Mouse (Mus musculus) C2C12 (cell line): ENCODE measurements around the gene Atp6v0e. TPM values are rescaled to one million over a fixed set of nuclear protein-coding genes. Genes with fewer than 3 reads are reported as not detected.

Experiments used
- H3K27me3 ChIP-seq: one replicate; pipeline ENCODE4 v1.6.1; 2011; ENCODE audit not compliant: control insufficient read depth, insufficient read depth, insufficient read length
- H3K36me3 ChIP-seq: one replicate; pipeline ENCODE4 v1.6.1; 2011; ENCODE audit not compliant: control insufficient read depth, insufficient read depth
- H3K4me3 ChIP-seq: one replicate; pipeline ENCODE4 v1.5.1; 2011; ENCODE audit warnings: mild to moderate bottlenecking, control low read depth; ENCODE audit not compliant: poor library complexity, insufficient read depth, severe bottlenecking
- H3K79me2 ChIP-seq: one replicate; pipeline ENCODE4 v1.6.1; 2011; ENCODE audit not compliant: control insufficient read depth, insufficient read depth
- H3K79me3 ChIP-seq: one replicate; pipeline ENCODE4 v1.6.1; 2011; ENCODE audit warnings: low read depth, control low read depth
- H3ac ChIP-seq: one replicate; pipeline ENCODE3; 2011; ENCODE audit warnings: low read depth; ENCODE audit not compliant: control insufficient read depth, insufficient read length
- CEBPB ChIP-seq: IDR thresholded peaks from one replicate; pipeline ENCODE4 v1.6.1; 2011; ENCODE audit warnings: low read depth, mild to moderate bottlenecking, control low read depth, moderate library complexity
- CTCF ChIP-seq: IDR thresholded peaks from one replicate; pipeline ENCODE4 v1.5.1; 2011; ENCODE audit not compliant: control insufficient read depth, insufficient read depth, insufficient read length
- FOSL1 ChIP-seq: IDR thresholded peaks from one replicate; pipeline ENCODE4 v1.8.0; 2011; ENCODE audit warnings: mild to moderate bottlenecking, low read length; ENCODE audit not compliant: poor library complexity, insufficient read depth, severe bottlenecking
- MAX ChIP-seq: IDR thresholded peaks from one replicate; pipeline ENCODE4 v1.6.1; 2011; ENCODE audit warnings: mild to moderate bottlenecking, control low read depth
- MYOD1 ChIP-seq: IDR thresholded peaks from one replicate; pipeline ENCODE4 v1.6.1; 2011; ENCODE audit warnings: low read depth; ENCODE audit not compliant: control insufficient read depth, insufficient read length
- MYOG ChIP-seq: IDR thresholded peaks from one replicate; pipeline ENCODE4 v1.6.1; 2011; ENCODE audit not compliant: control insufficient read depth, insufficient read length; ENCODE audit errors: extremely low read depth
- USF1 ChIP-seq: IDR thresholded peaks from one replicate; pipeline ENCODE4 v1.6.1; 2011; ENCODE audit warnings: low read depth, mild to moderate bottlenecking, control low read depth, moderate library complexity
- polyA plus RNA-seq: library from polyadenylated mRNA; unstranded; fragments of >200 nt; fragmentation: generic; extraction: Trizol; gene quantifications from one replicate; pipeline ENCODE4 v1.2.1, GENCODE M21; 2012; ENCODE audit warnings: missing spikeins

Atp6v0e gene
- polyA plus RNA-seq, 1 experiment = 236 TPM

DNA sequence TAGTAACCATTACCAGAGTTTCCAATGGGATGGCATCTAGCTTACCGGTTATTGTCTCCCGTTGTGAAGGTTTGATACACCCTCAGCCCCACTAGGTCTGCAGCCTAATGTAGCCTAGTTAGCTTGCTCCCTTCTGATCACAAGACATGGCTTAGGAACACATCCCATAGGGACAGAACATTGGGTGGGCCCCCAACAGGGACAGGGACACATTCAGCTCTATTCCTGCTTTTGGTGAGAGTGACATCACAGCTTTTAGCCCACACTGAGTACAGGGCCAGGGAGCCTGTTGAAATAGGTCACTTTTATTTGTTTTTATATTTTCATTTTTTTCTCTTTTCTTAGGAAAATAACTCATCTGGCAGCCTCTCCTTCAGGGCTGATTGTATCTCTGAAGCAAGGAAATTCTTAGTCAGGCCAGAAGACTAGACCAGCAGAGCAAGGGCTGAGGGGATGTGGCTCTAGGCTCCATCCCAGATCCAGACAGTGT, 37.5 kb upstream of the Atp6v0e start:
- H3K27me3 ChIP-seq = no peaks in the 10 kb centered on the region
- no peak overlapping the region for H3ac ChIP-seq
- no peak for TF ChIP-seq CEBPB
- TF ChIP-seq MAX = no peak
- no peak for TF ChIP-seq CTCF
- TF ChIP-seq MYOG = no peak
- TF ChIP-seq MYOD1 = no peak
- no peak for TF ChIP-seq FOSL1
- TF ChIP-seq USF1 = no peak
- H3K79me2 ChIP-seq = no peaks in the 10 kb centered on the region
- H3K79me3 ChIP-seq = no peaks in the 10 kb centered on the region
- no peak overlapping the region for H3K4me3 ChIP-seq
- peaks cover 66% of the 10 kb centered on the region for H3K36me3 ChIP-seq

DNA sequence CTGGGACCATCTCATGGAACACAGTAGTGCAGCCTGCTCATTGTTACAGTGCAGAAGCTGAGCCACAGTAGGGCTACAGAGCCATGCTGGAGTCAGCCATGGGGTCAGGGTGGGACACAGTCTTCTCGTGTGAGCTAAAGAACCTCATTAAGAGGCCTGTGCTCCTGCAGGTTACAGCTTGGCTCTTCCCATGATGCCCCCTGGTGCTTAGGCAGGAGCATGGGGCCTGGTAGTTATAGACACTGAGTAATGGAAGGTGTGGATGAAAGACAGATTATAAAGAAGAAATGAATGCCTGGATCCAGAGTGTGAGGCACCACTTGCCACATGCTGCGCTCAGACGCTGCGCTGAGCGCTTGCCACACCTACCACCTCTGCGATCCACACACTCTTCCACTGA, 34.6 kb upstream of the Atp6v0e start:
- Histone ChIP-seq H3K79me3 (no peaks in the 10 kb centered on the region), H3K79me2 (no peaks in the 10 kb centered on the region), H3K36me3 (peaks cover 62% of the 10 kb centered on the region), H3K4me3 (no peak overlapping the region), H3K27me3 (no peaks in the 10 kb centered on the region), H3ac (no peak overlapping the region)
- TF ChIP-seq MYOD1 (no peak), USF1 (no peak), MYOG (no peak), CTCF (no peak)

DNA sequence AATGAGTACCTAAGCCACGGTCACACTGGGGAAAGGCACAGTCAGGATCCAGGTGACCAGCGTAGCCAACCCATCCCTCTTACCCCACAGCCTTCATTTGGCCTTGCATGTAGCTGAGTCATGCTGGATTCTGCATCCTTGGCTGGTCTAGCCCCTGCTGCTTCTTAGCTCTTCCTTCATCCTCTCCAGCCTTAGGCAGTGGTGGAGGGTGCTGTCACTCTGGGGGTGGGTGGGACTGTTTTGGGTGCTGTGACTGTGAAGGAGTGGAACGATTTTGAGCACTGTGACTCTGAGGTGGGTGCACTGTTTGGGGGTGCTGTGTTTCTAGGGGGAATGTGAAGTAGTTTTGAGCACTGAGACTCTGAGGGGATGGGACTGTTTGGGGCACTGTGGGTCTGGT, 34.1 kb upstream of the Atp6v0e start:
- H3K36me3 ChIP-seq = peaks cover 58% of the 10 kb centered on the region
- no peaks in the 10 kb centered on the region for H3K79me2 ChIP-seq

DNA sequence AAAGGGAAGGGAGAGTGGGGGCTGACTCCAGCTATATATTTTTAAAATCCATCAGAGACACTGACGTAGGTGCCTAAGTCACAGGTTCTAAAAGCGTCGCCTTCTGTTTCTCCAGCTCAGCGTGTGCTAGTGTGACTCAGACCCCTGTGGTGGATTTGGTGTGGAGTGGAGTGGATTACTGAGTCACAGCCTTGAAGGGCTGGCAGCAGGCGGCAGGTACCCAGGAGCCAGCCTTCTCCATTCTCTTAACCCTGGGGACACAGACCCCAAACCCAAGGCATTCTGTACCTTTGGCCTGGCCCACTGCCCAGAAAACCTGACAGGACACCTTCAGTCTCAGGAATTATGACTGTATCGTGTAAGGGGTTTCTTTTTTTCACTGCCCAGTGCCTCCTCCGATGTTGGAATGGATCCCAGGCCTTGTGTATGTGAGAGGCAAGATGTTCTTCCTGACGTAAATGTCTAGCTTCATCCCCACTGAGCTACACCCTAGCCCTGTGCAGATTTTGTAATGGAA, 31.2 kb upstream of the Atp6v0e start:
- Histone ChIP-seq H3K4me3 (no peak overlapping the region), H3K36me3 (peaks cover 29% of the 10 kb centered on the region), H3K79me3 (no peaks in the 10 kb centered on the region), H3K79me2 (no peaks in the 10 kb centered on the region), H3K27me3 (no peaks in the 10 kb centered on the region), H3ac (no peak overlapping the region)
- TF ChIP-seq MYOG (no peak), CTCF (no peak), FOSL1 (no peak), MYOD1 (no peak), CEBPB (no peak), USF1 (no peak), MAX (no peak)

More for the DNA sequence above, 34.1 kb upstream of the Atp6v0e start:
- no peaks in the 10 kb centered on the region for H3K27me3 ChIP-seq
- TF ChIP-seq USF1 (no peak), MYOG (no peak), FOSL1 (no peak), MAX (no peak), CEBPB (no peak)
- H3K4me3 ChIP-seq = no peak overlapping the region
- H3ac ChIP-seq = no peak overlapping the region
- no peaks in the 10 kb centered on the region for H3K79me3 ChIP-seq

DNA sequence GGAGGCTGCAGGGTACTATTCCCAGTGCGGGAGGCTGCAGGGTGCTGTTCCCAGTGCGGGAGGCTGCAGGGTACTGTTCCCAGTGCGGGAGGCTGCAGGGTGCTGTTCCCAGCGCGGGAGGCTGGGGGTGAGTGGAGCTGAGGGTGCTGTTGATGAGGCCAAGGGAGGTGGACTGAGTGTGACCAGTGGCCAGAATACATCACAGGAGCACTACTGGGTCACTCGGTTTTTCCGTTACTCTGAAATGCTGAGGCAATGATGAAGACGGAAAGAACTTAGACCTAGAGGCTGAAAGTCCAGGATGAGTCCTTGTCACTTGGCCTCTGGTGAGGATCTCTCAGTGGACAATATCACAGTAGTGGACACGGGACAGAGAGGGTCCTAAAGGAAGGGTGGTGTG, 29.8 kb upstream of the Atp6v0e start:
- Histone ChIP-seq H3K79me3 (no peaks in the 10 kb centered on the region), H3K36me3 (peaks cover 22% of the 10 kb centered on the region), H3K79me2 (no peaks in the 10 kb centered on the region), H3K27me3 (no peaks in the 10 kb centered on the region), H3ac (no peak overlapping the region), H3K4me3 (no peak overlapping the region)
- no peak for TF ChIP-seq MAX
- no peak for TF ChIP-seq MYOG
- TF ChIP-seq CTCF = no peak
- TF ChIP-seq USF1 = no peak
- no peak for TF ChIP-seq MYOD1
- no peak for TF ChIP-seq FOSL1
- TF ChIP-seq CEBPB = no peak

DNA sequence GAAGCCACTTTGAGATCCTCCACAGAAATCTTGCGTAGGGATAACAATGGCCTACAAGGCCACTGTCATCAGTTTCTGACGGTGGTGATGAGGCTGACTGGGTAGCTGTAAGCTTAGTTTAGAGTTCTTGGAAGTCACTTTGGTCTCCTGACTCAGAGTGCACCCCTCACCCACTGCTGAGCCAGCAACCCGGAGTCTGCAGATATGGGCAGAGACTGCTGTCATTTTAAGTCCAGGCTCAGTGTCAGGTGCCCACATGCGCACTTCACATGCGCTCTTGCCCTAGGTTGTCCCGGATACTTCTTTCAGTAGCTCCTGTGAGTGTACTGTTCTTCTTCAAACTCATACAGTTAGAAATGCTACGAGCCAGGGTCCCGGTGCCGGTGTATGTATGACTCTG, 29.1 kb upstream of the Atp6v0e start:
- no peaks in the 10 kb centered on the region for H3K79me3 ChIP-seq
- H3K36me3 ChIP-seq = peaks cover 24% of the 10 kb centered on the region
- H3K27me3 ChIP-seq = no peaks in the 10 kb centered on the region
- no peaks in the 10 kb centered on the region for H3K79me2 ChIP-seq
- no peak overlapping the region for H3K4me3 ChIP-seq
- H3ac ChIP-seq = no peak overlapping the region
- no peak for TF ChIP-seq CEBPB
- no peak for TF ChIP-seq MAX
- TF ChIP-seq MYOD1 = no peak
- no peak for TF ChIP-seq FOSL1
- TF ChIP-seq USF1 = no peak
- no peak for TF ChIP-seq CTCF
- no peak for TF ChIP-seq MYOG
